Mouse (Mus musculus) c-Kit-negative CD71-positive TER-119-positive erythroid progenitor cells, embryonic 14.5 days (primary cell): ENCODE measurements around the gene Akt2.

Source experiments
- DNase-seq: peaks from one replicate; pipeline ENCODE4 v3.0.0-alpha.2; 2013; ENCODE audit warnings: low read depth, low spot score

The Akt2 gene

DNA sequence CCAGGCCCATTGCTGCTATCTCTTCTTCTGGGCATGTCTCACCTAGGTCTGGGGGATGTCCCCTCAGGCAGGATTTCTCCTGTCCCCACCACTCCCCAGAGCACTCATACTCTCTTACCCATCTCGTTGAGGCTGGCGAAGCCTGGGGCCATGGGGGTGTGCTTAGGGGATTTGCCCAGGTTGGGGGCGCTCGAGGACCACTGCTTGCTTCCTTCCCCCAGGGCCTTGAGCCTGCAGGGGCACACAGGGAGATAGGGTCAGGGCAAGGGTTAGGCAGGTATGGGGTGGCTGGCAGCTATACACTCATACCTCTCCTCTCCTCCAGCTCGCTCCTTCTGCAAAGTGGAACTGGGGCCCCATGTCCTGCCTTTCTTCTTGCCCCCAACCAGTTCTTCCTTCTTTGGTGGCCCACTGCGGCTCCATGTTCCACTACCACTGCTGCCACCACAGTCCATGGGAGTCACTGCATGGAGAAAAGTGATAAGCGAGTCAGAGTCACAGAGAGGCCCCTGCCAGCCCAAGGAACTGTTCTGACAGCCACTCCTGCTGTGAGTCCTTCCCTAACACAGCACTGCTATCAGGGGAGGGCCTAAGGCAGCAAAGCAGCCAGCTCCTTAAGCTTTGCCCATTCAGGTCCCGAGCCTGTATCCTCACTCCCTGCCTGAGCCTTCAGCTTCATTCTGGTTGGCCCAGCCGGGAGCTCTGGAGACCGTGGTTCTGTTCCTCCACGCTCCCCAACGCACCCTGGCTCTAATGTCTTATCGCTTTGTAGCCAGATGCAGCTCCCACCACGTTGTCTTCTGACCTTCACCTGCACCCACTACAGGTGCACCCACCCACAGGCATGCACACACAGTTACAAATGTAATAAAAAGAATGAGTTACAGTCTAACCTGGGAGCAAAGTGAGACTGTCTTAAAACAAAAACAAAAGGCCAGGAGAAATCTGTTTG lies 67.6 kb downstream of the Akt2 start:
- no peak for DNase-seq

GRCm38 (mm10) chr7:27662038-27662437 lies 70.7 kb downstream of the Akt2 start:
- DNase-seq = no peak

DNA sequence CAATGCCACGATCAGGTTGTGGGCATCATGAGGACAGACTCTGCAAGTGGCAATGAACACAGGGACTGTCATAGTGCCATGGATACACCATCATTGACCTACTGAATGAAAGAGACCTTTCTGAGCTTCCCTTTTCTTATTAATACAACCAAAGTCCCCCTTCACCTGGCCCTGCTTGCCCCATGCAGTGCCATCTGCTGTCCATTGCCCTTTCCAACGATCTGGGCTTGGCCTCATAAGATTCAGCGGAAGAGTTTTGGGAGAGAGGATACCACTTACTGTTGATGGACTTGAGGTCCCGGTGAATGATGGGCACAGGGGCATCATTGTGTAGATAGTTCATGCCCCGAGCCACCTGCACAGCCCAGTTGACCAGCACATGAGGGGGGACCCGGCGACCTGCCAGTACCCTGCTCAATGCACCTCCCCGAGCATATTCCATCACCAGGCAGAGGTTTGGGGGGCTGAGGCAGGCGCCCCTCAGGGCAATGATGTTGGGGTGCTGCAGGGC lies 81.8 kb downstream of the Akt2 start:
- no peak for DNase-seq

GRCm38 (mm10) chr7:27673575-27674131 lies 82.3 kb downstream of the Akt2 start:
- no peak for DNase-seq

DNA sequence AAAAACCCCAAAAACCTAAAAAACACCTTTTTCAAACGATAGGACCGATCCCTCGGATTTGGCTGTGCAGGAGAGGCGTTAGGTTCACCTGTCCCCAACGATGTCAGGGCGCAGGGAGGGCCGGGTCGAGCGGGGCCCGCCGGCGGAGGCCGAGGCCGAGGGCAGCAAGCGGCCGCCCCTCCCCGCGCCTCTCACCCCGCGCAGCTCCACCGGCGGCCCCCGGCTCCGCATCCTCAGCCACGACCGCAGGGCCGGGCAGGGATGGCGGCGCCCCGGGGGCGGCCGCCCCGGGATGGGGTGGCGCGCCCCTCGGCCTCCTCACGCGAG lies 82.8 kb downstream of the Akt2 start:
- DNase-seq = no peak

DNA sequence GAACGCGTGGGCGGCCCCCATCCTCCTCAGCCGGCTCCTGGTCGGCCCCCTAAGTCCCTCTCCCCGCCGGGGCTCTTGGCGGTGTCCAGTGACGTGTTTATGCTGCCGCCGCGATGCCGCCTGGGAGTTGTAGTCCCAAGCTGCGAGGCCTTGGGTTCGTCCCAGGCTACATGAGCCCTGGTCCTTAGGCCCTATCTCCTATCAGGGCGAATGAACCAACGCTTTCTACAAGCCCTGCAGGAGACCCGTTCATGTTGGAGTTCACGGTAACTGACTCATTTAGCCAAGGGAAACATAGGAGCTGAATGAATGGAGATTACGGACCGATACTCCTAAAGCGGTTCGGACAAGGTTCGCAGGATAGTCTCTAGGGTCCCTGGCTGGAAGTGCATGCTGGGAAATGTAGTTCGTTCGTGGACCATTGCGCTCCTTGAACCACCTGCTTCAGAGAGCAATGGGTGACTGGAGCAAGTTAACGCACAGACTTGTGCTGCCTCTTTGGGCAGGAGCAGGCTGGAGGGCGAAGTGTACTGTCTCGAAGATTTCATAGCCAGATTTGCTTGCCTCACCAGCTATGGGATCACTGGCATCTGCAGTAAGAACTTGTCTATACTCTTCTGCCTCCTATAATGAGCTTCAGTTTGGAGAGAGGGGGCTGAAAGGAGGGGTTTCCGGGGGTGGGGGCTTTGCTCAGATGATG lies 83.3 kb downstream of the Akt2 start, which contains the start of gene Map3k10:
Map3k10 (minus strand) TSS at position 77 of the 700 bp plus-strand sequence.
- DNase-seq = peak; percentile 70

DNA sequence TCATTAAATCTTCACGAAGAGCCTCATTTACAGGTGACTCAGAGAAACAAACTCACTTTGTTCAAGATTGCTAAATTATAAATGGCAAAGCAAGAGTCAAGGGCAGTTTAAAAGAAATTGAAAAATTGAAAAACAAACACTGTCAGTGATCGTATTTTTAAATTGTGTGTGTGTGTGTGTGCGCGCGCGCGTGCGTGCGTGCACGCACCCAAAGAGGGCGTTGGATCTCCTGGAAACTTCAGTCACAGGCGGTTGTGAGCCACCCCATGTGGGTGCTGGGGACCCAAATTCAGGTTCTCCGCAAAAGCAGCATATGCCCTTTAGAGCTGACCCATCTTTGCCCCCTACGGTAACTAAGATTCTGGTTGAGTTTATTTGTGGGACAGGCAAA lies 83.9 kb downstream of the Akt2 start:
- DNase-seq = no peak

DNA sequence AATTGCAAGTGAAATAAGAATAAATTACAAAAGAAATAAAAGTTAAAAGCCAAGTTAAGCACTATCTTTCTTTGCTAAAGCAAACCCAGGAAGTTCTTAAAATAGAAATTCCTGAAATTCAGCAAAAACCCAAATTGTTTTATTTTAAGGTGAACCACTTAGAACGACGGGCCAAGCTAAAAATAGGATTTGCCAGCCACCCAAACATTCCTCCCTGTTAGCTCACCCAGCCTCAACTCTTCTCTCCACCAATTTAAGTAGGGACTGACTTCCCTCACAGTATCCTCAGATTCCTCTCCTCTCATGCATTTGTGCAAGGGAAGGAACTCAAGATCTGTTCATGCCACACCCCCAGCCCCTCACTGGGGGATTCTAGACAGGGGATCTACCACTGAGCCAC lies 91.9 kb downstream of the Akt2 start:
- DNase-seq = no peak

DNA sequence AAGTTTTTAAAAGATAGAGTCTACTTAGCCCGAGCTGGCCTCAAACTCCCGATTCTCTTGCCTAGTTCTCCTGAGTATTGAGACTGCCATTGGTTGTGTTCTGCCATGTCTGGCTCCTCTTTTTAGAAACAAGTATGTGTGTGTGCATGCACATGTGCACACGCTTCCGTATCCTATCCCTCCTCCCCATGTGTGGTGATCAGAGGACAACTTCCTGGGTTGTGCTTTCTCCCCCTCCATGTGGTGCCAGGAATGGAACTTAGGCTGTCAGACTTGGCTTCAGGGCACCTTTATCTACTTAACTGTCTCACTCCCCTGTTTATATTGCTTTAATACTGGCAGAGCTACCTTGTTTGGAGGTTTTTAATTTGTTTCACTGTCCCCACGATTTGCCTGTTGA lies 93.9 kb downstream of the Akt2 start:
- DNase-seq = no peak

DNA sequence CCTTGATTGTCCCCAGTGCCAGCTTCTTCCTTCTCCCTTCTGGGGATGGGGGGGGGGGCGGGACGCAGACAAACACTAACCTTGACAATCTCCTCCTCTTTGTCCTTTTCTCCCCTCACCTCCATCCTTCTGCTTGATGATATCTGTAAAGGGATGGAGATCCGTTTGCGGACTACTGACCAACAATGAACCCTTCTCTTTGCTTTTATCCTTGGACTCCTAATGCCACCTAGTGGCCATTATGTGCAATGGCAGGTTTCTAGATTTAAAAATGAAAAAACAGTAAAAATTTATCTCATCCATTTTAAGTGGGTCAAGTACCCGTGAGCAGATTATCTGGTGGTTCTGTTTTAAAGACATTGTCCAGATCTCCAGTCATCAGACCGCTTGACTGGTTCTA lies 94.3 kb downstream of the Akt2 start:
- peak; percentile 34 for DNase-seq

DNA sequence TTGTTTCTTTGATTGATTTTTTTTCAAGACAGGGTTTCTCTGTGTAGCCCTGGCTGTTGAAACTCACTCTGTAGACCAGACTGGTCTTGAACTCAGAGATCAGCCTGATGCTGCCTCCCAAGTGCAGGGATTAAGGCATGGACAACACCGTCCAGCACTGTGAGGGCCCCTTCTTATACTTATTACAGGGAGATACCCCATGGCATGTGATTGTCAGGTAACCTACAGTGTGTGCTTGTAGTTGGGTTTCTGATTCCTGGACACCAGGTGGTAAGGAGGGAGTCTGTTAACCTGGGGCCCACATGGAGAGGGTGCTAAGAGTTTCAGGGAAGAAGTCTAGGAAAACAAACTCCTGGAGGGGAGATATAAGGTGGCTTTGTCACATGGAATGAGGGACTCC lies 95.7 kb downstream of the Akt2 start:
- DNase-seq = no peak

DNA sequence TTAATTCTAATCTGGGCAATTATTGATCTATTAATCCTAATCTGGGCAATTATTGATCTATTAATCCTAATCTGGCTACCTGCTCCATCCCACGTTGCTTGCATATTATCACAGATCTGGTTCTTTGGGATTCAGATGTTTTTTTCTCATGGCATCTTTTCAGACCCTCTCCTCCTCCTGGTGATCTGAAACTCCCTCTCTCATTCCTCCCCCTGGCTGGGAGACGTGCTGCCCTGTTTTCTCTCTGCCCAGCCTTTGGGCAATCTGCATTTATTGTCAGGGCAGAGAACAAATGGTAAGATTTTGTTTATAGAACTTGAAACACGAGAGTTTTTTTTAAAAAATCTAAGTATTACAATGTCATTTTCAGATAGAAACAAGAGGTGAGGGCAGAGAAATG lies 96.5 kb downstream of the Akt2 start:
- no peak for DNase-seq

DNA sequence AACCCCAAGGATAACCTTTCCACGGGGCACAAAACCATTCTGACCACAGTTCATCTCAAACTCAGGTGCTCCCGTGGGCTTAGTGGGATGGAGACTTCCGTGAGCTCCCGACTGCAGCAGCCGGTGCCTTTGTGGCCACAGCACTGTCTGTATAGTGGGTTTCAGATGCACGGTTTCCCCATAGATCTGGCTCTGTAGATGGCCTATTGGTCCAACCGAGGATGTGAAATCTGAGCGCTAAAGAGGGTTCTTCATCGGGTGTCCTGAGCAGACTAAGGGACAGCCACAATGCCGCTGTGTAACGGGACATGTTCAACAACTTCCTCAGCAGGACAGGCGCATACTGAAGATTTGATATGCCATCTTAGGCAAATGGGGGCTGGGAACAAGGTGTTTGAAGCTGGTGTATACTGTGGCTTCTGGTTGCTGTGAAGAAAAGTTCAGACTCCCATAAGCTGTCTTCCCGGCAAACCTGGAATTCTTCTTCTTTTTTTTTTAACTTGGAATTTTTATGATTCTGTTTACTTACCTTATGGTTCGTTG lies 97.0 kb downstream of the Akt2 start:
- no peak for DNase-seq

GRCm38 (mm10) chr7:27688815-27689612 lies 97.7 kb downstream of the Akt2 start, which contains the start of gene Zfp607b:
Gene Zfp607b (plus strand): TSS chr7:27689340.
- DNase-seq = peak; percentile 83
